Mouse (Mus musculus) layer of hippocampus, adult 18-20 months (tissue): Measurements from ENCODE around the gene Tor1aip2. TPM values are rescaled to one million over a fixed set of nuclear protein-coding genes. Genes with fewer than 3 reads are reported as not detected.

Experiments
- DNase-seq, 2 experiments: peaks; one replicate each; pipeline ENCODE4 v3.0.0; 2022; ENCODE audit warnings: low spot score in 2 of 2
- total RNA-seq, 2 experiments: library from RNA; stranded (reverse); gene quantifications; 2 replicates each; pipeline ENCODE4 v1.2.3; 2021

Tor1aip2 gene
- total RNA-seq, 2 experiments from 2014 or later = 45.2 to 52.8 TPM

GRCm38 (mm10) chr1:156108400-156108799, 73.2 kb downstream of the Tor1aip2 start:
- DNase-seq = no peak

GRCm38 (mm10) chr1:156111090-156111489, 75.9 kb downstream of the Tor1aip2 start:
- no peak for DNase-seq

- DNase-seq = no peak
These were observed 76.5 kb downstream of the Tor1aip2 start for GRCm38 (mm10) chr1:156111728-156112127.

GRCm38 (mm10) chr1:156112142-156112541, 76.9 kb downstream of the Tor1aip2 start:
- no peak for DNase-seq

- DNase-seq = no peak
These were observed 78.8 kb downstream of the Tor1aip2 start for GRCm38 (mm10) chr1:156113884-156114499.

GRCm38 (mm10) chr1:156116770-156117169, 81.6 kb downstream of the Tor1aip2 start:
- DNase-seq = no peak

Other genes starting within 250 kb of the Tor1aip2 start
- gene Qsox1, start 222.5 kb upstream of the Tor1aip2 start, total RNA-seq = 10 to 100 TPM; 29.3 to 29.6 TPM
- 10 to 100 TPM; 44.9 to 50.2 TPM for gene Cep350, start 62.1 kb upstream of the Tor1aip2 start, total RNA-seq
- 10 to 100 TPM; 34.1 to 36.4 TPM for gene Tor1aip1, start 1.1 kb downstream of the Tor1aip2 start, total RNA-seq
- gene Fam163a, start 169.6 kb downstream of the Tor1aip2 start, total RNA-seq = 10 to 100 TPM; 13.6 to 14.1 TPM